Mouse (Mus musculus): ENCODE measurements around the gene Brinp2.

DNA sequence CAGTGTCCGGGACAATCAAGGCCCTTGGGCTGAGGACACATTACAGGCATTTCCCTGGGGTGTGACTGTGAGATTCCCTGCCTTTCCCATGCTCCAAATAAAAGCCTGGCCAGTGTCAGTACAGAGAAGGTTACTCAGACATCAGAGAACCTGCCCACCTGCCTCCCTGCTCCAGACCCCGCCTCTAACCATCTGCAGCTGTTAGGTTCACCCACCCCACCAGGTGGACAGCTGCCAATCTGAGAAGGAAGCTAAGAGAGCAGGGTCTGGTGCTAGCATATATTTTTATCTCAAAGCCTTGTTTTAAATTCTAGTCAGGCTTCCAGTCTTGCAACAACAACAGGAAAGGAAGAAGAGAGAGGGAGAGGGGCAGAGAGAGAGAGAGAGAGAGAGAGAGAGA, 128.9 kb downstream of the Brinp2 start:
- TF ChIP-seq MAFK (IDR thresholded peaks at IDR 0.05; ENCODE audit: insufficient read depth, low read depth, low read length): no peak
- no peak for TF ChIP-seq ZNF384 (IDR thresholded peaks at IDR 0.05; ENCODE audit: low read depth, low read length)
- TF ChIP-seq HCFC1 (IDR thresholded peaks at IDR 0.05; ENCODE audit: borderline replicate concordance, insufficient read depth, low read length): no peak

Data from ES-E14 (cell line).